In genomic region chr2:159832488-159833113, GRCm38 (mm10) we compare ENCODE assay signal across 14 mouse cellular contexts.
DNase-seq lines count a peak whose midpoint lies in the region; ATAC-seq lines count a peak whose summit lies in the region.
"Had no signal": no experiment of that assay in that cellular context is flagged by ENCODE, and none has a peak within 500 bp of the region (broad histone marks: within the 10 kb centered on the region; RNA-seq: fewer than 3 reads in every experiment).

No protein-coding gene starts in this region.

- no peak overlapping the region for H3K9ac ChIP-seq in lung, embryonic 15.5 days
- no peak overlapping the region for H3K9ac ChIP-seq in intestine, embryonic 16.5 days (ENCODE audit: low read depth, low read length)
- H3K9ac ChIP-seq: heart, embryonic 12.5 days; liver, embryonic 12.5 days; neural tube, embryonic 12.5 days had no signal

- H3K4me1 ChIP-seq in lung, embryonic 15.5 days = peaks cover 9% of the 10 kb centered on the region
- H3K4me1 ChIP-seq in intestine, embryonic 16.5 days (ENCODE audit: control insufficient read depth, insufficient read depth, low read length) = 0 out of 2 replicates have a peak, but pooled peaks cover 3% of the 10 kb centered on the region
- H3K4me1 ChIP-seq: heart, embryonic 12.5 days; liver, embryonic 12.5 days; midbrain, embryonic 10.5 days; neural tube, embryonic 12.5 days had no signal

- H3K27me3 ChIP-seq in lung, embryonic 15.5 days = no peaks in the 10 kb centered on the region
- H3K27me3 ChIP-seq in intestine, embryonic 16.5 days (replicated peaks; ENCODE audit: control insufficient read depth, insufficient read depth, low read length) = no peaks in the 10 kb centered on the region
- H3K27me3 ChIP-seq: heart, embryonic 12.5 days; liver, embryonic 12.5 days; neural tube, embryonic 12.5 days had no signal

- H3K4me3 ChIP-seq in lung, embryonic 15.5 days = no peak overlapping the region
- H3K4me3 ChIP-seq in intestine, embryonic 16.5 days (ENCODE audit: low read length) = no peak overlapping the region
- H3K4me3 ChIP-seq: heart, embryonic 12.5 days; liver, embryonic 12.5 days; midbrain, embryonic 10.5 days; neural tube, embryonic 12.5 days had no signal

- intact Hi-C loops in heart, postnatal 14 days (cut with DNase I) = no loop called here

- DNase-seq in heart, postnatal 14 days = peak; percentile 13 to 14
- no peak for DNase-seq in heart, adult 11 months
- DNase-seq in lung, postnatal 36 days = no peak
- DNase-seq in lung, postnatal 4 days = peak; percentile 11 to 46
- no peak for DNase-seq in ovary, postnatal 10 days (ENCODE audit: low spot score)
- DNase-seq: adrenal gland, postnatal 25 days; layer of hippocampus, postnatal 36 days; retina, postnatal 1 day had no signal

- H3K4me2 ChIP-seq in lung, embryonic 15.5 days = no peak overlapping the region
- no peak overlapping the region for H3K4me2 ChIP-seq in intestine, embryonic 16.5 days (ENCODE audit: low read depth, low read length)
- H3K4me2 ChIP-seq: heart, embryonic 12.5 days; liver, embryonic 12.5 days; neural tube, embryonic 12.5 days had no signal

- H3K36me3 ChIP-seq in lung, embryonic 15.5 days = no peaks in the 10 kb centered on the region
- H3K36me3 ChIP-seq in intestine, embryonic 16.5 days (ENCODE audit: control insufficient read depth, insufficient read depth, low read length) = no peaks in the 10 kb centered on the region
- H3K36me3 ChIP-seq: heart, embryonic 12.5 days; liver, embryonic 12.5 days; midbrain, embryonic 10.5 days; neural tube, embryonic 12.5 days had no signal

- WGBS in lung, embryonic 15.5 days = 44% methylated on average over 7 of the region's 7 CpGs
- WGBS in intestine, embryonic 16.5 days = 57% methylated on average over 7 of the region's 7 CpGs

- ATAC-seq in lung, embryonic 15.5 days (ENCODE audit: borderline replicate concordance, extremely low read depth, low FRiP score, low TSS enrichment) = peak; percentile 70; the same call in 1 of the 2 replicates
- ATAC-seq in intestine, embryonic 16.5 days = peak; percentile 69
- ATAC-seq: liver, embryonic 12.5 days had no signal

- H3K9me3 ChIP-seq in lung, embryonic 15.5 days = no peaks in the 10 kb centered on the region
- no peaks in the 10 kb centered on the region for H3K9me3 ChIP-seq in intestine, embryonic 16.5 days (ENCODE audit: control insufficient read depth, low read length)
- H3K9me3 ChIP-seq: heart, embryonic 12.5 days; liver, embryonic 12.5 days; midbrain, embryonic 10.5 days; neural tube, embryonic 12.5 days had no signal

- no peak overlapping the region for H3K27ac ChIP-seq in lung, embryonic 15.5 days
- H3K27ac ChIP-seq in intestine, embryonic 16.5 days (ENCODE audit: low read length) = no peak overlapping the region
- H3K27ac ChIP-seq: liver, embryonic 12.5 days; midbrain, embryonic 10.5 days; neural tube, embryonic 12.5 days had no signal

Comparison
In these comparisons a context has a peak if more than half of its experiments do, and no peak if none do; other contexts are left out.
1. DNase-seq: peak in heart, postnatal 14 days (2 of 2) and lung, postnatal 4 days (2 of 2); none in heart, adult 11 months (single experiment), lung, postnatal 36 days (single experiment) and ovary, postnatal 10 days (single experiment).